Mouse (Mus musculus) liver, postnatal 0 days (tissue): ENCODE measurements around the gene Snx8. TPM values are rescaled to one million over a fixed set of nuclear protein-coding genes. Genes with fewer than 3 reads are reported as not detected.
A peak's percentile ranks its signal among the peaks of the same experiment; 100 is the strongest.

Experiments used
- ATAC-seq: fragments of 200-750 bp; cut with Nextera tagmentation; 2 replicates; pipeline ENCODE4 v1.8.0; 2017; ENCODE audit warnings: mild to moderate bottlenecking, moderate library complexity
- DNase-seq: peaks from one replicate; pipeline ENCODE4 v3.0.0-alpha.2; 2016
- H3K27ac ChIP-seq: fragments of 300-500 bp; sonication (generic); 2 replicates; pipeline ENCODE4 v1.5.1; 2014; ENCODE audit warnings: antibody characterized with exemption, moderate library complexity, mild to moderate bottlenecking, low read depth
- H3K27me3 ChIP-seq: fragments of 300-500 bp; sonication (generic); 2 replicates; pipeline ENCODE4 v1.6.1; 2014; ENCODE audit warnings: low read length, control low read depth, mixed read lengths; ENCODE audit not compliant: insufficient read depth
- H3K36me3 ChIP-seq: fragments of 300-500 bp; sonication (generic); replicated peaks from 2 replicates; pipeline ENCODE4 v1.6.1; 2014; ENCODE audit warnings: mild to moderate bottlenecking, control low read depth, low read length, moderate library complexity, mixed read lengths; ENCODE audit not compliant: insufficient read depth
- H3K4me1 ChIP-seq: fragments of 300-500 bp; sonication (generic); 2 replicates; pipeline ENCODE4 v1.6.1; 2014; ENCODE audit warnings: antibody characterized with exemption, mild to moderate bottlenecking, control low read depth; ENCODE audit not compliant: insufficient read depth
- H3K4me2 ChIP-seq: fragments of 300-500 bp; sonication (generic); 2 replicates; pipeline ENCODE4 v1.6.1; 2014; ENCODE audit warnings: low read depth, mild to moderate bottlenecking, low read length, moderate library complexity, mixed read lengths
- H3K4me3 ChIP-seq: fragments of 300-500 bp; sonication (generic); 2 replicates; pipeline ENCODE4 v1.5.1; 2014; ENCODE audit warnings: low read depth, low read length
- H3K9ac ChIP-seq: fragments of 300-500 bp; sonication (generic); replicated peaks from 2 replicates; pipeline ENCODE4 v1.6.1; 2014; ENCODE audit warnings: mild to moderate bottlenecking, moderate library complexity
- H3K9me3 ChIP-seq: fragments of 300-500 bp; sonication (generic); 2 replicates; pipeline ENCODE4 v1.6.1; 2016; ENCODE audit warnings: mild to moderate bottlenecking, control low read depth, low read length, mixed read lengths
- CTCF ChIP-seq: sonication (generic); IDR thresholded peaks from 2 replicates; pipeline ENCODE4 v1.5.1; 2016; ENCODE audit warnings: antibody characterized with exemption, low read depth
- EP300 ChIP-seq: IDR thresholded peaks from 2 replicates; pipeline ENCODE4 v1.6.1; 2016; ENCODE audit warnings: antibody characterized with exemption, low read depth, mild to moderate bottlenecking
- WGBS: fragments of 180-500 bp; shearing (Covaris S2); extraction: QIAGEN DNeasy Blood & Tissue Kit; methylation state at CpG from one replicate; pipeline ENCODE4 v1.1.7; 2014; ENCODE audit not compliant: insufficient replicate concordance; 5-methylcytosine and 5-hydroxymethylcytosine counted together
- polyA plus RNA-seq: library from polyadenylated mRNA; unstranded; fragments of >200 nt; fragmentation: Nextera tagmentation; extraction: Ambion mirVana; gene quantifications from 2 replicates; pipeline ENCODE4 v1.2.1, GENCODE M21; 2015

Snx8 gene
- polyA plus RNA-seq, 1 experiment from 2014 or later: 11.4 TPM

DNA sequence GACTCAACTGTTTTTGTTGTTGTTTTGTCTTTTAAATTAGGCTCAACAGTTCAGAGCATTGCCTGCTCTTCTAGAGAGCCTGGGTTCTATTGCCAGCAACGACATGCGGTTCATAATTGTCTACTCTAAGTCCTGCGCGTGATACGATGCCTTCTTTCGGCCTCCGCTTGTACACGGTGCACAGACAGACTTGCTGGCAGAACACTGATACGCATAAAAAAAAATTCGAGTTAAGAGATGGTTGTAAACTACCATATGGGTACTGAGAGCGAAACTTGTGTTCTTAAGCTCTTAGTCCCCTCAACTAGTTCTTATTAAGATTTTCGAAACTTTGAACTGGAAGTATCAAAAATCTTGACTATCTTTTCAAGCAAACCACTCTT, 29.0 kb upstream of the Snx8 start:
- DNase-seq: no peak
- peak overlapping the region; percentile 91 for H3K4me2 ChIP-seq
- H3K4me3 ChIP-seq: peak overlapping the region; percentile 69
- H3K9ac ChIP-seq: peak overlapping the region; percentile 70
- no peaks in the 10 kb centered on the region for H3K9me3 ChIP-seq
- TF ChIP-seq CTCF: no peak
- TF ChIP-seq EP300: no peak
- peak overlapping the region; percentile 92 for H3K27ac ChIP-seq
- ATAC-seq: no peak
- H3K27me3 ChIP-seq: no peaks in the 10 kb centered on the region
- H3K4me1 ChIP-seq: peaks cover 16% of the 10 kb centered on the region
- no peaks in the 10 kb centered on the region; the same call in 1 of the 2 replicates for H3K36me3 ChIP-seq
- under 1% methylated on average over 12 of the region's 12 CpGs for WGBS

DNA sequence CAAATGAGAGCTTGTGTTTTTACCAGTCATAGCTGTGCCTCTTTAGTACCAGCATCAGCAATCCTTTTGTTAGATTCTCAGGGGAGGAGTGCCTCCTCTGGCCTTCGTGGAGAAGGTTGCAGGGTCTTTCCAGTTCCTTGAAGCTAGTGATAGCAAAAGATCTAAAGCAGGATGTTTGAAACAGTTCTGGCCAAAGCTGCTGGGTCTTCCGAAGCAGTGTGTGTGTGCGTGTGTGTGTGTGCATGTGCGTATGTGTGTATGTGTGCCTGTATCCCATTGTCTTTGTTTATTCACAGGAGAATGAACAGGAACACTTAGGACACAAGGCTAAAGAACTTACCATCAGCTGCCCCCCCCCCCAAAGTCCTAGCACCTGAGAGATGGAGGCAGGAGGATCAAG, 25.6 kb upstream of the Snx8 start:
- H3K9ac ChIP-seq: no peak overlapping the region
- H3K4me3 ChIP-seq: no peak overlapping the region
- 59% methylated on average over 4 of the region's 4 CpGs for WGBS
- no peak overlapping the region for H3K27ac ChIP-seq
- H3K4me1 ChIP-seq: no peaks in the 10 kb centered on the region
- H3K4me2 ChIP-seq: no peak overlapping the region
- no peaks in the 10 kb centered on the region for H3K9me3 ChIP-seq
- TF ChIP-seq EP300: no peak
- TF ChIP-seq CTCF: no peak
- no peaks in the 10 kb centered on the region for H3K27me3 ChIP-seq
- DNase-seq (no peak), ATAC-seq (no peak)
- H3K36me3 ChIP-seq: no peaks in the 10 kb centered on the region

DNA sequence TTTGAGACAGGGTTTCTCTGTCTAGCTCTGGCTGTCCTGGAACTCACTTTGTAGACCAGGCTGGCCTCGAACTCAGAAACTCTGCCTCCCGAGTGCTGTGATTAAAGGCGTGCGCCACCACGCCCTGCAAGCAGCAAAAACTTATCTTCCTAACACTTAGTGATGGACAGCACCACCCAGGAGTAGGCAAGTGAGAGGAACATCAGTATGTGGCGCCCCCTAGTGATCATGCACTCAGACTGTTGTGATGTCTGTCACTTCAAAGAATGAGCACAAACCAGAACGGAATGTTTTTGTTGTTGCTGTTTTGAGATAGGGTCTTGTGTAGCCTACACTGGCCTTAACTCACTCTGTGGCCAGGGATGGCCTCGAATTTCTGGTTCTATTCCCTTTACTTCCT, 22.3 kb upstream of the Snx8 start:
- Histone ChIP-seq H3K9me3 (no peaks in the 10 kb centered on the region), H3K36me3 (no peaks in the 10 kb centered on the region), H3K4me3 (no peak overlapping the region), H3K4me1 (peaks cover 2% of the 10 kb centered on the region; the same call in 1 of the 2 replicates), H3K27ac (no peak overlapping the region), H3K9ac (no peak overlapping the region), H3K4me2 (no peak overlapping the region), H3K27me3 (no peaks in the 10 kb centered on the region)
- ATAC-seq (peak; percentile 50; the same call in 1 of the 2 replicates), DNase-seq (peak; percentile 77)
- 26% methylated on average over 8 of the region's 8 CpGs for WGBS
- TF ChIP-seq CTCF: peak; percentile 80
- TF ChIP-seq EP300: no peak

DNA sequence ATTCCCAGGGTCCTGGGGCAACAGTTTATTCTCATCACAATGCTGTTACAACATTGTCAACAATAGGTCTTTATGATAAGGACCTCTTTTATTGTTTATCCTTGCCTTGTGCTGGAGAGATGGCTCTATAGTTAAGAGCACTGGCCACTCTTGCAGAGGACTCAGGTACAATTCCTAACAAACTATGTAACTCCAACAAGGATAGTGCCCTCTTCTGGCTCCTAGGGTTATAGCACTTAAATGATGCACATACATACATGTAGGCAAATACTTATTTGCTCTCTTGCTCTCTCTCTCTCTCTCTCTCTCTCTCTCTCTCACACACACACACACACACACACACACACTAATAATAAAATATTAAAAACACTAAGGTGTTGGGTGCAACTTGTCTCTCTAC, 19.7 kb upstream of the Snx8 start:
- H3K27me3 ChIP-seq: no peaks in the 10 kb centered on the region
- no peak overlapping the region for H3K27ac ChIP-seq
- DNase-seq (no peak), ATAC-seq (no peak)
- H3K36me3 ChIP-seq: no peaks in the 10 kb centered on the region
- no peaks in the 10 kb centered on the region for H3K9me3 ChIP-seq
- no peak overlapping the region for H3K4me3 ChIP-seq
- no peak overlapping the region for H3K4me2 ChIP-seq
- TF ChIP-seq CTCF (no peak), EP300 (no peak)
- peaks cover 2% of the 10 kb centered on the region; the same call in 1 of the 2 replicates for H3K4me1 ChIP-seq
- H3K9ac ChIP-seq: no peak overlapping the region

DNA sequence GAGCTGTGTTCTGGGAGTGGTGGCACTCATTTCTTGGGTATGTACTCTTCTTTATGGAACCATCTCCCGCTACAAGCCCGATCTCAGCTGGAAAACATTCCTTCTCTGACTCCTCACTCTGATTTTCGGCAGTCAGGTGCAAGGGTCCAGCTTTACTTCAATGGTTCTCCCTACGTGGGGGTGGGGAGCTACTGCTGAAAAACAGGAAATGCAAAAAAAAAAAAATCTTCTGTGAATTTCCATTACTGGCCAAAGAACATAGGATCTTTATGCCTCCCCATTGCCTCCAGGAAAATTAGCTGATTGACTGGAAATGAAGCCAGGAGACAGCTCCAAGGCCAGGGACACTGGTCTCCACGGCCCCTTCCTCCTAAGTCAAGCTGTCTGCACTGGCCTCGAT, 17.6 kb upstream of the Snx8 start:
- no peak overlapping the region for H3K4me3 ChIP-seq
- no peak overlapping the region for H3K27ac ChIP-seq
- DNase-seq: no peak
- 45% methylated on average over 6 of the region's 6 CpGs for WGBS
- no peak overlapping the region for H3K4me2 ChIP-seq
- no peak overlapping the region for H3K9ac ChIP-seq
- H3K9me3 ChIP-seq: no peaks in the 10 kb centered on the region
- H3K27me3 ChIP-seq: no peaks in the 10 kb centered on the region
- ATAC-seq: no peak
- no peaks in the 10 kb centered on the region for H3K36me3 ChIP-seq
- H3K4me1 ChIP-seq: peaks cover 2% of the 10 kb centered on the region; the same call in 1 of the 2 replicates
- TF ChIP-seq EP300 (no peak), CTCF (no peak)

DNA sequence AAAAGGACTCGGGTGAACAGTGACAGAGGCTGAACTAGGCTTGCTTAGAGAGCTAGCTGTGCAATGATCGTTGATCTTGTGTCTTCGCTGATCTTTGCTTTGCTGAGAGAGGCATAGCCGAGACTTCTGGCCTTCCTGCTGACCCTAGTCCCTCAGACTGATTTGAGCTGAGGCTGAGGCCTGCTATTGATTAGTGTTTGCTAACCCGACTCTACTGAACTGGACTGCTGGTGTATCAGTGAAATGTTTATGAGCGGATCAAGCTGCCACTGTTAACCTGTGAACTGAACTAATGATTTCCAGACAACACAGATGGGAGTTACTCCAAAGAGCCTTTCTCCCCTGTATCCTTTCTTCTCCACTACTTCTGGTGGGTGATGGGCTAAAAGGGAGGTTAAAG, 16.1 kb upstream of the Snx8 start:
- TF ChIP-seq CTCF (no peak), EP300 (no peak)
- Histone ChIP-seq H3K27ac (no peak overlapping the region), H3K36me3 (no peaks in the 10 kb centered on the region), H3K9me3 (no peaks in the 10 kb centered on the region), H3K4me1 (peaks cover 2% of the 10 kb centered on the region; the same call in 1 of the 2 replicates), H3K4me2 (no peak overlapping the region), H3K4me3 (no peak overlapping the region), H3K9ac (no peak overlapping the region), H3K27me3 (no peaks in the 10 kb centered on the region)
- WGBS: 74% methylated on average over 6 of the region's 6 CpGs
- ATAC-seq (no peak), DNase-seq (no peak)

DNA sequence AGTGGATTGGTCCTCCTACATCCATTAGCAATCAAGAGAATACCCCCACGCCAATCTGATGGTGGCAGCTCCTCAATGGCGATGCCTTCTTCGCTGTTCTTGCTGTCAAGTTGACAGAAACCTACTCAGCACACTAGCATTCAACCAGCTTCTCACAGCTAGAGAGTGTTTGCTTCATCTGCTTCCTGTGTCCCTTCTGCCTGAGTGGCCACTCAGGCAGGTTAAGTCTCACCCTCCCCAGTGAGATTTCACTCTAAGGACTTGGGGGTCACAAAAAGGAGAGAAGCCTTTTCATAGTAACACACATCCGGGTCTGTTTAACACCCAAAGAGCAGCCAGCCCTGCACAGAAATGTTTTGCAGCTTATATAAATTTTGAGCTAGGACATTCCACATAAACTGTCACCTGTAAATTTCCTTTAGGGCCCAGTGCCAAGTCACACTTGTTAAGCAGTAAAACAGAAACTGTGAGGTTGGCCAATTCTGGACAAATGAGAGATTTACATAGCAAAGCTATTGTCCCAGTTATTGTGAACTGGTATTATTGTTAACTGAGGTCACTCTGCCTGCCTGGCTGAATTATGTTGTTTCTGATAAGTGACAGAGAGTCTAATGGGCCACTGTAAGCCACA, 13.7 kb upstream of the Snx8 start:
- DNase-seq (no peak), ATAC-seq (no peak)
- H3K9me3 ChIP-seq: no peaks in the 10 kb centered on the region
- H3K4me3 ChIP-seq: no peak overlapping the region
- no peak overlapping the region for H3K9ac ChIP-seq
- no peak for TF ChIP-seq CTCF
- TF ChIP-seq EP300: no peak
- WGBS: 73% methylated on average over 4 of the region's 4 CpGs
- H3K4me1 ChIP-seq: peaks cover 2% of the 10 kb centered on the region; the same call in 1 of the 2 replicates
- no peaks in the 10 kb centered on the region for H3K27me3 ChIP-seq
- no peak overlapping the region for H3K27ac ChIP-seq
- no peaks in the 10 kb centered on the region for H3K36me3 ChIP-seq
- H3K4me2 ChIP-seq: no peak overlapping the region
